Mouse (Mus musculus): ENCODE results near the gene Dnah7b. TPM values are rescaled to one million over a fixed set of nuclear protein-coding genes. Genes with fewer than 3 reads are reported as not detected.

The Dnah7b gene
- total RNA-seq (2023) = 0.09 to 0.28 TPM (median 0.15 TPM) in 3 of 4 replicates, not detected in the other

GRCm38 (mm10) chr1:46066015-46066414, at the start of gene Dnah7b:
TSS of gene Dnah7b (plus strand) at chr1:46066315.

Other genes starting within 250 kb of the Dnah7b start
- not detected in 4 replicates for gene Gm5269, start 176.0 kb upstream of the Dnah7b start, total RNA-seq (2023)
- 7.2 to 11.5 TPM (median 9.1 TPM) in 4 replicates for gene Slc40a1, start 139.8 kb upstream of the Dnah7b start, total RNA-seq (2023)